Mouse (Mus musculus): ENCODE measurements around the gene Hunk. TPM values are rescaled to one million over a fixed set of nuclear protein-coding genes. Genes with fewer than 3 reads are reported as not detected.

Hunk gene
- total RNA-seq, 2 experiments from 2014 or later, result 0.74 to 1.1 TPM

GRCm38 (mm10) chr16:90542383-90542782, 156.6 kb downstream of the Hunk start:
- DNase-seq, result no peak
- intact Hi-C loops (cut with DNase I), result no loop called here

- intact Hi-C loops (cut with DNase I), result no loop called here
- no peak for DNase-seq
These were observed 158.4 kb downstream of the Hunk start for GRCm38 (mm10) chr16:90544175-90544574.

GRCm38 (mm10) chr16:90545509-90545908, 159.7 kb downstream of the Hunk start:
- intact Hi-C loops (cut with DNase I), result no loop called here
- no peak for DNase-seq

- intact Hi-C loops (cut with DNase I), result no loop called here
- DNase-seq, result no peak
These were observed 160.8 kb downstream of the Hunk start for GRCm38 (mm10) chr16:90546591-90546990.

GRCm38 (mm10) chr16:90547996-90548395, 162.2 kb downstream of the Hunk start:
- no peak for DNase-seq
- intact Hi-C loops (cut with DNase I), result no loop called here

Other genes with a start within 250 kb of the Hunk start
- gene Tiam1, start 242.2 kb upstream of the Hunk start, total RNA-seq (2021), result 10 to 100 TPM in 1 of 2 experiments, 1 to 10 TPM in 1; 4.6 to 10.5 TPM
- gene Sod1, start 165.3 kb upstream of the Hunk start, total RNA-seq (2021), result 100 to 1,000 TPM; 269 to 291 TPM
- 10 to 100 TPM; 15.0 to 17.4 TPM for gene Scaf4, start 101.5 kb upstream of the Hunk start, total RNA-seq (2021)